Mouse (Mus musculus) heart, embryonic 15.5 days (tissue): ENCODE measurements around the gene Gapdhs. TPM values are rescaled to one million over a fixed set of nuclear protein-coding genes. Genes with fewer than 3 reads are reported as not detected.
"Not testable (repeated sequence)": the region's sequence is repeated elsewhere in the genome, so short reads cannot be mapped to it uniquely, and the experiment has no call there.

Experiments used
- ATAC-seq: fragments of 200-750 bp; cut with Nextera tagmentation; replicated peaks from 2 replicates; pipeline ENCODE4 v1.8.0; 2017; ENCODE audit warnings: low read depth, moderate TSS enrichment; ENCODE audit not compliant: insufficient number of reproducible peaks, insufficient read depth, low FRiP score
- H3K27ac ChIP-seq: fragments of 300-500 bp; sonication (generic); 2 replicates; pipeline ENCODE4 v1.5.1; 2015; ENCODE audit warnings: mild to moderate bottlenecking, inconsistent platforms
- H3K27me3 ChIP-seq: fragments of 300-500 bp; sonication (generic); 2 replicates; pipeline ENCODE4 v1.6.1; 2015; ENCODE audit warnings: inconsistent platforms
- H3K36me3 ChIP-seq: fragments of 300-500 bp; sonication (generic); 2 replicates; pipeline ENCODE4 v1.6.1; 2015; ENCODE audit warnings: mild to moderate bottlenecking, inconsistent platforms
- H3K4me1 ChIP-seq: fragments of 300-500 bp; sonication (generic); replicated peaks from 2 replicates; pipeline ENCODE4 v1.6.1; 2015; ENCODE audit warnings: inconsistent platforms
- H3K4me2 ChIP-seq: fragments of 300-500 bp; sonication (generic); 2 replicates; pipeline ENCODE4 v1.6.1; 2015; ENCODE audit warnings: inconsistent platforms, mild to moderate bottlenecking, moderate library complexity
- H3K4me3 ChIP-seq: fragments of 300-500 bp; sonication (generic); 2 replicates; pipeline ENCODE4 v1.5.1; 2015; ENCODE audit warnings: mild to moderate bottlenecking, inconsistent platforms
- H3K9ac ChIP-seq: fragments of 300-500 bp; sonication (generic); 2 replicates; pipeline ENCODE4 v1.6.1; 2015; ENCODE audit warnings: mild to moderate bottlenecking, inconsistent platforms
- H3K9me3 ChIP-seq: fragments of 300-500 bp; sonication (generic); replicated peaks from 2 replicates; pipeline ENCODE4 v1.6.1; 2016; ENCODE audit warnings: inconsistent platforms
- WGBS: fragments of 180-500 bp; shearing (Covaris S2); methylation state at CpG from one replicate; pipeline ENCODE4 v1.1.7; 2015; ENCODE audit warnings: mixed read lengths; 5-methylcytosine and 5-hydroxymethylcytosine counted together
- polyA plus RNA-seq: library from polyadenylated mRNA; unstranded; fragments of >200 nt; fragmentation: Nextera tagmentation; extraction: Ambion mirVana; gene quantifications from 2 replicates; pipeline ENCODE4 v1.2.1, GENCODE M21; 2015

The Gapdhs gene
- polyA plus RNA-seq, 1 experiment from 2014 or later, result not detected

GRCm38 (mm10) chr7:30742570-30742969 is 911 bp downstream of the Gapdhs start:
- WGBS, result 75% methylated on average over 2 of the region's 2 CpGs
- not testable (repeated sequence) for H3K9ac ChIP-seq, H3K4me1 ChIP-seq, H3K27ac ChIP-seq, H3K27me3 ChIP-seq, H3K36me3 ChIP-seq, H3K9me3 ChIP-seq, H3K4me2 ChIP-seq, H3K4me3 ChIP-seq, ATAC-seq

GRCm38 (mm10) chr7:30736211-30736610 is 7.3 kb downstream of the Gapdhs start:
- H3K27me3 ChIP-seq, result no peaks in the 10 kb centered on the region
- H3K4me3 ChIP-seq, result no peak overlapping the region
- H3K4me2 ChIP-seq, result no peak overlapping the region
- H3K36me3 ChIP-seq, result peaks cover 11% of the 10 kb centered on the region
- 84% methylated on average over 3 of the region's 3 CpGs for WGBS
- no peak overlapping the region for H3K9ac ChIP-seq
- no peaks in the 10 kb centered on the region for H3K4me1 ChIP-seq
- H3K27ac ChIP-seq, result no peak overlapping the region
- H3K9me3 ChIP-seq, result no peaks in the 10 kb centered on the region
- ATAC-seq, result no peak

GRCm38 (mm10) chr7:30730064-30730722 is 13.3 kb downstream of the Gapdhs start:
- not testable (repeated sequence) for ATAC-seq, H3K27me3 ChIP-seq, H3K9me3 ChIP-seq
- Histone ChIP-seq H3K4me1 (peaks cover 18% of the 10 kb centered on the region), H3K27ac (peak overlapping the region; percentile 92), H3K4me2 (peak overlapping the region; percentile 82), H3K9ac (peak overlapping the region; percentile 79), H3K4me3 (peak overlapping the region; percentile 67), H3K36me3 (peaks cover 12% of the 10 kb centered on the region)
- 14% methylated on average over 22 of the region's 22 CpGs for WGBS

GRCm38 (mm10) chr7:30729396-30730063 is 14.0 kb downstream of the Gapdhs start, which contains the start of gene Tmem147:
Gene Tmem147 (minus strand): TSS chr7:30729540.
- Histone ChIP-seq H3K4me2 (peak within 1 kb of the TSS; percentile 82), H3K27me3 (no peaks in the 10 kb centered on the region), H3K36me3 (peaks cover 12% of the 10 kb centered on the region), H3K4me3 (peak within 1 kb of the TSS; percentile 67), H3K27ac (peak within 1 kb of the TSS; percentile 92), H3K9ac (peak within 1 kb of the TSS; percentile 79), H3K9me3 (no peaks in the 10 kb centered on the region), H3K4me1 (peaks cover 18% of the 10 kb centered on the region)
- WGBS, result under 1% methylated on average over 60 of the region's 60 CpGs
- ATAC-seq, result peak; percentile 96

- H3K9ac ChIP-seq, result peak overlapping the region; percentile 79
- ATAC-seq, result peak; percentile 32
- H3K9me3 ChIP-seq, result no peaks in the 10 kb centered on the region
- H3K4me1 ChIP-seq, result peaks cover 18% of the 10 kb centered on the region
- H3K36me3 ChIP-seq, result peaks cover 12% of the 10 kb centered on the region
- peak overlapping the region; percentile 82 for H3K4me2 ChIP-seq
- H3K27me3 ChIP-seq, result no peaks in the 10 kb centered on the region
- 7% methylated on average over 26 of the region's 26 CpGs for WGBS
- peak overlapping the region; percentile 92 for H3K27ac ChIP-seq
- peak overlapping the region; percentile 67 for H3K4me3 ChIP-seq
Observed at GRCm38 (mm10) chr7:30728739-30729395, 14.6 kb downstream of the Gapdhs start.

- Histone ChIP-seq H3K27ac (no peak overlapping the region), H3K36me3 (peaks cover 9% of the 10 kb centered on the region), H3K9me3 (no peaks in the 10 kb centered on the region), H3K4me1 (peaks cover 18% of the 10 kb centered on the region), H3K9ac (peak overlapping the region; percentile 79), H3K4me2 (peak overlapping the region; percentile 82), H3K27me3 (no peaks in the 10 kb centered on the region), H3K4me3 (peak overlapping the region; percentile 67)
- ATAC-seq, result no peak
- WGBS, result 82% methylated on average over 6 of the region's 6 CpGs
Observed at GRCm38 (mm10) chr7:30728214-30728613, 15.3 kb downstream of the Gapdhs start.

GRCm38 (mm10) chr7:30723274-30723953 is 20.1 kb downstream of the Gapdhs start:
- H3K27me3 ChIP-seq, result peaks cover 9% of the 10 kb centered on the region; the same call in 1 of the 2 replicates
- no peak overlapping the region for H3K4me3 ChIP-seq
- H3K4me1 ChIP-seq, result peaks cover 6% of the 10 kb centered on the region
- no peak overlapping the region for H3K9ac ChIP-seq
- no peak overlapping the region for H3K27ac ChIP-seq
- ATAC-seq, result no peak
- H3K4me2 ChIP-seq, result no peak overlapping the region
- no peaks in the 10 kb centered on the region for H3K9me3 ChIP-seq
- peaks cover 9% of the 10 kb centered on the region for H3K36me3 ChIP-seq
- 66% methylated on average over 6 of the region's 6 CpGs for WGBS

- Histone ChIP-seq H3K4me1 (peaks cover 13% of the 10 kb centered on the region), H3K9ac (no peak overlapping the region), H3K4me3 (no peak overlapping the region), H3K27me3 (peaks cover 27% of the 10 kb centered on the region), H3K36me3 (no peaks in the 10 kb centered on the region), H3K27ac (no peak overlapping the region), H3K9me3 (no peaks in the 10 kb centered on the region), H3K4me2 (no peak overlapping the region)
- 73% methylated on average over 7 of the region's 7 CpGs for WGBS
- ATAC-seq, result no peak
Observed at GRCm38 (mm10) chr7:30721286-30721685, 22.2 kb downstream of the Gapdhs start.

GRCm38 (mm10) chr7:30719669-30720068 is 23.8 kb downstream of the Gapdhs start:
- WGBS, result 96% methylated on average over 5 of the region's 5 CpGs
- H3K4me1 ChIP-seq, result peaks cover 13% of the 10 kb centered on the region
- peaks cover 40% of the 10 kb centered on the region for H3K27me3 ChIP-seq
- H3K36me3 ChIP-seq, result no peaks in the 10 kb centered on the region
- no peaks in the 10 kb centered on the region for H3K9me3 ChIP-seq
- H3K27ac ChIP-seq, result no peak overlapping the region
- no peak overlapping the region for H3K4me3 ChIP-seq
- H3K4me2 ChIP-seq, result no peak overlapping the region
- H3K9ac ChIP-seq, result no peak overlapping the region
- ATAC-seq, result no peak

- Histone ChIP-seq H3K9me3 (no peaks in the 10 kb centered on the region), H3K4me3 (peak overlapping the region; percentile 35), H3K4me1 (peaks cover 13% of the 10 kb centered on the region), H3K27me3 (peaks cover 40% of the 10 kb centered on the region), H3K9ac (no peak overlapping the region), H3K27ac (no peak overlapping the region), H3K36me3 (no peaks in the 10 kb centered on the region), H3K4me2 (peak overlapping the region; percentile 64)
- ATAC-seq, result no peak; the same call in 1 of the 2 replicates
- 10% methylated on average over 14 of the region's 14 CpGs for WGBS
Observed at GRCm38 (mm10) chr7:30717716-30718046, 25.8 kb downstream of the Gapdhs start.
